Mouse (Mus musculus) neural tube, embryonic 12.5 days (tissue): ENCODE measurements at regions not wholly inside any gene's neighbourhood (a gene's known extent, or its start where the extent isn't known, plus 50 kb on each side); places are given as distances from the start of the nearest gene placed in this dataset.

Experiments
- ATAC-seq: fragments of 200-750 bp; cut with Nextera tagmentation; 2 replicates; pipeline ENCODE4 v1.8.0; 2017; ENCODE audit warnings: low read depth, mild to moderate bottlenecking, moderate TSS enrichment, moderate library complexity; ENCODE audit not compliant: low FRiP score
- H3K27ac ChIP-seq: fragments of 300-500 bp; sonication (generic); 2 replicates; pipeline ENCODE4 v1.5.1; 2016
- H3K27me3 ChIP-seq: fragments of 300-500 bp; sonication (generic); replicated peaks from 2 replicates; pipeline ENCODE4 v1.6.1; 2016; ENCODE audit warnings: mild to moderate bottlenecking
- H3K36me3 ChIP-seq: fragments of 300-500 bp; sonication (generic); 2 replicates; pipeline ENCODE4 v1.6.1; 2016; ENCODE audit warnings: mild to moderate bottlenecking
- H3K4me1 ChIP-seq: fragments of 300-500 bp; sonication (generic); 2 replicates; pipeline ENCODE4 v1.6.1; 2016
- H3K4me2 ChIP-seq: fragments of 300-500 bp; sonication (generic); replicated peaks from 2 replicates; pipeline ENCODE4 v1.6.1; 2016; ENCODE audit warnings: mild to moderate bottlenecking
- H3K4me3 ChIP-seq: fragments of 300-500 bp; sonication (generic); 2 replicates; pipeline ENCODE4 v1.5.1; 2016
- H3K9ac ChIP-seq: fragments of 300-500 bp; sonication (generic); 2 replicates; pipeline ENCODE4 v1.6.1; 2016; ENCODE audit warnings: mild to moderate bottlenecking
- H3K9me3 ChIP-seq: fragments of 300-500 bp; sonication (generic); 2 replicates; pipeline ENCODE4 v1.6.1; 2016; ENCODE audit warnings: mild to moderate bottlenecking
- WGBS: fragments of 180-500 bp; shearing (Covaris S2); methylation state at CpG from one replicate; pipeline ENCODE4 v1.1.7; 2016; 5-methylcytosine and 5-hydroxymethylcytosine counted together

- H3K4me1 ChIP-seq, result no peaks in the 10 kb centered on the region
- H3K9ac ChIP-seq, result no peak overlapping the region
- WGBS, result 38% methylated on average over 5 of the region's 5 CpGs
- no peaks in the 10 kb centered on the region for H3K36me3 ChIP-seq
- H3K4me3 ChIP-seq, result no peak overlapping the region
- no peak overlapping the region for H3K27ac ChIP-seq
- no peak overlapping the region for H3K4me2 ChIP-seq
- H3K9me3 ChIP-seq, result no peaks in the 10 kb centered on the region
- no peak for ATAC-seq
- H3K27me3 ChIP-seq, result no peaks in the 10 kb centered on the region
Measured at GRCm38 (mm10) chr7:75998853-75999252, 150.7 kb downstream of the Klhl25 start.

DNA sequence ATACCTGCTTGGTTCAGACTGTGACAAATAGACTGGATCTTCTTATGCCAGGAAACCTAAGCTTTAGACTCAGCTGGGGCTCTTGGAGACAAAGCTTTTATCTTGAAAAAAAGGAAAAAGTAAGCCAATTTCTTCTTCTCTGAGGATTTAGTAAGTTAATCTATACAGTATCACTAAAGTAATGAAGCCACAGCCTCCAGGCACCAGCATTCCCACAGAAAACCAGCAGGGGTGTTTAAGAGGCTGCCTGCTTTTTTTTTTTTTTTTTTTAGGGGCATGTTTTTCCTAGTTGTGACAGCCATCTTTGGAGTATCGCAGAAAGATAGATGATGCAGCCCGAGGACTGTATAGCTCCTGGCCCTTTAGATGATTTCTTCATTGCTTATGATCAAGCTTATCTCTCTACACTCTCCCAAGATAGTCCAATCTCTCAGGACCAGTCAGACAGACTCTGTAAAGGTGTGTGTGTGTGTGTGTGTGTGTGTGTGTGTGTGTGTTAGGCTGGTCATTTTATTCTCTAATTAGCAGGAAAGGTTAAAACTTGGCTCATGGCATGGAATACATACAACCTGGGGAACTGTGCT lies 151.3 kb downstream of the Klhl25 start:
- H3K4me1 ChIP-seq, result no peaks in the 10 kb centered on the region
- no peaks in the 10 kb centered on the region for H3K36me3 ChIP-seq
- ATAC-seq, result no peak
- H3K27me3 ChIP-seq, result no peaks in the 10 kb centered on the region
- no peak overlapping the region for H3K27ac ChIP-seq
- no peak overlapping the region for H3K4me3 ChIP-seq
- no peak overlapping the region for H3K9ac ChIP-seq
- WGBS, result 78% methylated on average over 2 of the region's 2 CpGs
- no peak overlapping the region for H3K4me2 ChIP-seq
- no peaks in the 10 kb centered on the region for H3K9me3 ChIP-seq

- WGBS, result 90% methylated on average over 1 of the region's 1 CpGs
- Histone ChIP-seq H3K4me2 (no peak overlapping the region), H3K9ac (no peak overlapping the region), H3K9me3 (no peaks in the 10 kb centered on the region), H3K4me3 (no peak overlapping the region), H3K4me1 (no peaks in the 10 kb centered on the region), H3K27ac (no peak overlapping the region), H3K27me3 (no peaks in the 10 kb centered on the region), H3K36me3 (no peaks in the 10 kb centered on the region)
- ATAC-seq, result no peak
Measured at GRCm38 (mm10) chr7:76001012-76001411, 152.9 kb downstream of the Klhl25 start.

DNA sequence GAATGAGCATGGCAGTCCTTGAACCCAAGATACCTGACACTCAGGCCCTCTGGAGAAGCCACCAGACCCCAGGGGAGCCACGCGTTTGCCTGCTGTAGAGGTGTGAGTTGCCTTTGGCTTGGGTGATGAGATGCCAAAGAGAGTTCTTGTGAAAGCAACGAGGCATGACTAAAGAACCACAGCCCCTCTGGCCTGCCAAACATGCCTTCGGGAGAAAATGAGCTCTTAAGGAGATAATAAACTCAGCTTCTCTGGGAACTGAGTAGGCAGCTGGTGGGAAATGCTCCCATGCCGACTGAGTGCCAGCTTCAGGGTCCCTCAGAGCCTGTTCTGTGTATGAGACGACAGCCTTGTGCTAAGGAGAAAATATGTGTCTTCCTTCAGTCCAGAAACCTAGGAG lies 160.1 kb downstream of the Klhl25 start:
- Histone ChIP-seq H3K4me3 (no peak overlapping the region), H3K4me1 (no peaks in the 10 kb centered on the region), H3K27ac (no peak overlapping the region), H3K36me3 (no peaks in the 10 kb centered on the region), H3K9me3 (0 out of 2 replicates have a peak, but pooled peaks cover 3% of the 10 kb centered on the region), H3K27me3 (no peaks in the 10 kb centered on the region), H3K4me2 (no peak overlapping the region), H3K9ac (no peak overlapping the region)
- no peak for ATAC-seq
- 60% methylated on average over 6 of the region's 6 CpGs for WGBS

GRCm38 (mm10) chr7:76047743-76048142 lies 181.9 kb upstream of the Agbl1 start:
- Histone ChIP-seq H3K9ac (no peak overlapping the region), H3K9me3 (no peaks in the 10 kb centered on the region), H3K4me2 (no peak overlapping the region), H3K4me1 (no peaks in the 10 kb centered on the region), H3K27ac (no peak overlapping the region), H3K36me3 (no peaks in the 10 kb centered on the region), H3K4me3 (no peak overlapping the region), H3K27me3 (no peaks in the 10 kb centered on the region)
- 83% methylated on average over 3 of the region's 3 CpGs for WGBS
- no peak for ATAC-seq

GRCm38 (mm10) chr7:76049342-76049741 lies 180.3 kb upstream of the Agbl1 start:
- 85% methylated on average over 2 of the region's 2 CpGs for WGBS
- no peak for ATAC-seq
- no peak overlapping the region for H3K27ac ChIP-seq
- H3K27me3 ChIP-seq, result no peaks in the 10 kb centered on the region
- no peaks in the 10 kb centered on the region for H3K9me3 ChIP-seq
- no peaks in the 10 kb centered on the region for H3K4me1 ChIP-seq
- H3K4me2 ChIP-seq, result no peak overlapping the region
- no peak overlapping the region for H3K9ac ChIP-seq
- H3K36me3 ChIP-seq, result no peaks in the 10 kb centered on the region
- no peak overlapping the region for H3K4me3 ChIP-seq

- WGBS, result 76% methylated on average over 3 of the region's 3 CpGs
- H3K4me3 ChIP-seq, result no peak overlapping the region
- no peaks in the 10 kb centered on the region for H3K9me3 ChIP-seq
- H3K36me3 ChIP-seq, result no peaks in the 10 kb centered on the region
- H3K4me2 ChIP-seq, result no peak overlapping the region
- no peak for ATAC-seq
- no peak overlapping the region for H3K27ac ChIP-seq
- H3K27me3 ChIP-seq, result no peaks in the 10 kb centered on the region
- H3K9ac ChIP-seq, result no peak overlapping the region
- no peaks in the 10 kb centered on the region for H3K4me1 ChIP-seq
Measured at GRCm38 (mm10) chr7:76053843-76054242, 175.8 kb upstream of the Agbl1 start.

- no peak overlapping the region for H3K27ac ChIP-seq
- no peak overlapping the region for H3K9ac ChIP-seq
- no peak for ATAC-seq
- no peaks in the 10 kb centered on the region for H3K36me3 ChIP-seq
- no peaks in the 10 kb centered on the region for H3K9me3 ChIP-seq
- 81% methylated on average over 1 of the region's 1 CpGs for whole genome bisulfite sequencing
- H3K4me3 ChIP-seq, result no peak overlapping the region
- H3K4me2 ChIP-seq, result no peak overlapping the region
- no peaks in the 10 kb centered on the region for H3K4me1 ChIP-seq
- no peaks in the 10 kb centered on the region for H3K27me3 ChIP-seq
Measured at GRCm38 (mm10) chr7:76099149-76099548, 130.5 kb upstream of the Agbl1 start.

DNA sequence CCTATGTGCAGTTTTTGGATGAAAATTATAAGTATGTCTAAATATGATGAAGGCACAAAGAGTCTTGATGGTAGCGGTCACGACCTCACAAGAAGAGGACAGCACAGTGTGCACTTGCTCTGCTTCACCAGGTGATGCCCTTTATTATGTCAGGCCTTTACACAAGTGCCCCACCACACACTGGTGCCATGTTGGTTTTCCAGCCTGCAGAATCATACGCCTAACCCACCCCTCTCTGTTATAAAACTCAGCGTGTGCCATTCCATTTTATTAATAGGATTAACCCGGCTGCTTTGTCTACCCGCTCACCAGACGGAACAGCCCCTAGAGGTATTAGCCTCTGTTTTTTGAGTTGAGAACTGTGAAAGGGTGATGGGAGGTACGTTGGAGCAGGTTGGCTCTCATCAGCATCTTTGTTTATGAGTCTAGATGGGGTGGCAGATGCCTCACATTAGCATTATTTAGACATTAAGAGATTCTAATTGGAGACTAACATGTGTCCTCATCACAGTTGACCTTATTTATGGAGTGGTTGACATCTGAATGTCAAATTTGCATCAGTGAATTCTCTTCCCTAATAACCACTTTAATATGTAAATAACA lies 108.3 kb upstream of the Agbl1 start:
- Histone ChIP-seq H3K36me3 (no peaks in the 10 kb centered on the region), H3K9me3 (no peaks in the 10 kb centered on the region), H3K27ac (no peak overlapping the region), H3K4me3 (no peak overlapping the region), H3K4me2 (no peak overlapping the region), H3K9ac (no peak overlapping the region), H3K27me3 (no peaks in the 10 kb centered on the region), H3K4me1 (no peaks in the 10 kb centered on the region)
- ATAC-seq, result peak; percentile 48; the same call in 1 of the 2 replicates
- 81% methylated on average over 8 of the region's 8 CpGs for WGBS

DNA sequence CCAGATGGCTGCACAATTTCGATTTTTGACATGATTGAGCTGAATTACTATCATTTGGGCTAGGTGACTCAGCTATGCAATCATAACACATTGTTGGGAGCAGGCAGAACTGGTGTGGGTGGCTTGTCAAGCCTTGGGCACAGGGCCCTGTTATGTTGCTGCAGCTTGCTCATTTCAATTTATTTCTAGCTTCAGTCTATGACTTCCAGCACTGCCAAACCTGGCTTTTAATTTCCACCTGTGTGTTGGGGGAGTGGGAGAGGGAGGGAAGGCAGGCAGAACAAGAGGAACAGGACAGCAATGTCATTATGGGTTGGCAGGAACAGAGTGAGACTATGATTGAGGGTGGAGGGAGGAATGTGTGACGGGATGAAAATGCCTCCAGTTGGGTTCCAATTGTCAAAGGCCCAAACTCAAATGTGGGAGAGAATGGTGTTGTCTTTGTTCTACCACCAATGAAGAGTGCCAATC lies 102.0 kb upstream of the Agbl1 start:
- H3K9me3 ChIP-seq, result no peaks in the 10 kb centered on the region
- H3K4me2 ChIP-seq, result no peak overlapping the region
- WGBS, result 72% methylated on average over 2 of the region's 2 CpGs
- H3K9ac ChIP-seq, result no peak overlapping the region
- no peaks in the 10 kb centered on the region for H3K36me3 ChIP-seq
- H3K27me3 ChIP-seq, result no peaks in the 10 kb centered on the region
- ATAC-seq, result no peak
- no peaks in the 10 kb centered on the region for H3K4me1 ChIP-seq
- no peak overlapping the region for H3K4me3 ChIP-seq
- no peak overlapping the region for H3K27ac ChIP-seq

- 84% methylated on average over 4 of the region's 4 CpGs for WGBS
Measured at GRCm38 (mm10) chr7:76142455-76142854, 87.2 kb upstream of the Agbl1 start.

DNA sequence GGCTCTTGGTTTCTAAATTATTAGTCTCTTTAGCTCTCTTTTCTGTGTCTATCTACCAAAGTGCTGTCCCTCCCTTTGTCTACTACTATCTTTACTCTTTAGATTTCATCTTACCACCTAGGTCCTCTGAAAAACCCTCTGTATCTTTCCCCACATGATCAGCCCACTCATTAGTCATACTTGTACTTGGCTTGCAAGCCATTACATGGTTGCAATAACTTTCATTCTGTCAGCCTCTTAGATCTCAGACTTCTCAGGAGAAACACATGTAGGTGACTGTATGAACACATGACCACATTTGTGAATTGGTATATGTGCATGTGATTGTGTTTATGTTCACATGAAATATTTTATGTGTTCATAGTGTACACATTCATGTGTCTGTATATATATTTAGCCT lies 83.3 kb upstream of the Agbl1 start:
- H3K4me2 ChIP-seq, result no peak overlapping the region
- no peaks in the 10 kb centered on the region for H3K27me3 ChIP-seq
- H3K9me3 ChIP-seq, result no peaks in the 10 kb centered on the region
- ATAC-seq, result no peak
- no peak overlapping the region for H3K9ac ChIP-seq
- H3K4me3 ChIP-seq, result no peak overlapping the region
- H3K36me3 ChIP-seq, result no peaks in the 10 kb centered on the region
- no peaks in the 10 kb centered on the region for H3K4me1 ChIP-seq
- H3K27ac ChIP-seq, result no peak overlapping the region

More at GRCm38 (mm10) chr7:76142455-76142854, 87.2 kb upstream of the Agbl1 start:
- H3K4me3 ChIP-seq, result no peak overlapping the region
- no peaks in the 10 kb centered on the region for H3K9me3 ChIP-seq
- H3K4me1 ChIP-seq, result no peaks in the 10 kb centered on the region
- H3K27me3 ChIP-seq, result no peaks in the 10 kb centered on the region
- no peak overlapping the region for H3K27ac ChIP-seq
- no peak overlapping the region for H3K9ac ChIP-seq
- H3K4me2 ChIP-seq, result no peak overlapping the region
- no peak for ATAC-seq
- H3K36me3 ChIP-seq, result no peaks in the 10 kb centered on the region

DNA sequence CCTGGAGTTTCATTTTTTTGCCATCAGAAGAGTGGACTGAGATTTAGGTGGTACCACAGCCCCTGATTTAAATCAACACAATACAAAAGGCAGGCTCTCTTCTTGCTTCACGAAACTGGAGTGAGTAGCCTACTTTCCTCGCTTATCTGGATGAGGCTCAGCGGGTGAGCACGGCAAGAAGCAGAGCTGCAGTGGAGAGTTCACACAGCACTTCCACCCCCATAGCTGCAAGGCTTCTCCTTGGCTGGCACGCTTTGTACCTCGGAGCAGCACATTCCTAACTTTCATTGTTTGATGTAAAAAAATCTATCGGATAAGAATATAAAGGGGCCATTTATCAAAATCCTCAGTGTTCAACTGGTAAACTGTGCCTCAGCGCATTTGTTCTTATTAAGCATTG lies 72.8 kb upstream of the Agbl1 start:
- Histone ChIP-seq H3K4me3 (no peak overlapping the region), H3K9me3 (no peaks in the 10 kb centered on the region), H3K36me3 (no peaks in the 10 kb centered on the region), H3K4me2 (no peak overlapping the region), H3K9ac (no peak overlapping the region), H3K27me3 (no peaks in the 10 kb centered on the region), H3K4me1 (no peaks in the 10 kb centered on the region), H3K27ac (no peak overlapping the region)
- ATAC-seq, result no peak
- 48% methylated on average over 8 of the region's 8 CpGs for WGBS
